7 mouse cellular contexts compared by ENCODE assay signal in the genomic region with DNA sequence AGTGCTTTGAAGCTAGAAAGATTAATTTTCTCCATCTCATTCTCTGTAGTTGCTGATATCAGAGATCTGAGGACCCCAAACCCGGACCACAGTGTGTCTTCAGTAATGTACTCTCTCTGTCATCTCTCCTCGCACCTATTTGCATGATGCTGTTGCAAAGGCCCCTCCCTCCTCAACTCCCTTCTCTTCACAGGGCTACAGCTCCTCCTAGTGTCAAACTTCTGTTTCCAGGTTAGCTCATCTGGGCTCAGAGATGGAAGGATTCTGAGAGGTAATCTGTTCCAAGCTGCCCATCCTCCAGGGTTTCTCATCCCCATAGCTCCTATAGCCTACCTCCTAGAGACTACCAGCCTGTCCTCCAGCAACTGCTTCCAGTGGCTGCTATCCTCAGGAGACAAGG. TPM values are rescaled to one million over a fixed set of nuclear protein-coding genes. Genes with fewer than 3 reads are reported as not detected.
DNase-seq lines count a peak whose midpoint lies in the region; ATAC-seq lines count a peak whose summit lies in the region.

No protein-coding gene starts in this region.

- no peak for ATAC-seq in kidney, embryonic 16.5 days (ENCODE audit: low FRiP score, low TSS enrichment)
- ATAC-seq in intestine, embryonic 16.5 days = no peak

- 24% methylated on average over 2 of the region's 2 CpGs for WGBS in kidney, embryonic 16.5 days
- WGBS in intestine, embryonic 16.5 days = 32% methylated on average over 2 of the region's 2 CpGs

- H3K9ac ChIP-seq in kidney, embryonic 16.5 days (replicated peaks; ENCODE audit: low read length) = no peak overlapping the region
- H3K9ac ChIP-seq in intestine, embryonic 16.5 days (ENCODE audit: low read depth, low read length) = no peak overlapping the region

- H3K27me3 ChIP-seq in kidney, embryonic 16.5 days (ENCODE audit: insufficient read depth, low read length) = no peaks in the 10 kb centered on the region
- H3K27me3 ChIP-seq in intestine, embryonic 16.5 days (replicated peaks; ENCODE audit: control insufficient read depth, insufficient read depth, low read length) = no peaks in the 10 kb centered on the region

- H3K4me1 ChIP-seq in kidney, embryonic 16.5 days (ENCODE audit: insufficient read depth, low read length) = no peaks in the 10 kb centered on the region
- H3K4me1 ChIP-seq in intestine, embryonic 16.5 days (ENCODE audit: control insufficient read depth, insufficient read depth, low read length) = no peaks in the 10 kb centered on the region

- no peaks in the 10 kb centered on the region for H3K9me3 ChIP-seq in kidney, embryonic 16.5 days (ENCODE audit: low read length)
- H3K9me3 ChIP-seq in intestine, embryonic 16.5 days (ENCODE audit: control insufficient read depth, low read length) = no peaks in the 10 kb centered on the region

- no peak overlapping the region for H3K4me3 ChIP-seq in kidney, embryonic 16.5 days (ENCODE audit: low read length)
- no peak overlapping the region for H3K4me3 ChIP-seq in intestine, embryonic 16.5 days (ENCODE audit: low read length)

- no peak overlapping the region for H3K4me2 ChIP-seq in kidney, embryonic 16.5 days (replicated peaks; ENCODE audit: low read depth, low read length)
- H3K4me2 ChIP-seq in intestine, embryonic 16.5 days (ENCODE audit: low read depth, low read length) = no peak overlapping the region

- no peaks in the 10 kb centered on the region for H3K36me3 ChIP-seq in kidney, embryonic 16.5 days (ENCODE audit: insufficient read depth, low read length)
- no peaks in the 10 kb centered on the region for H3K36me3 ChIP-seq in intestine, embryonic 16.5 days (ENCODE audit: control insufficient read depth, insufficient read depth, low read length)

- peak; percentile 21 for DNase-seq in kidney, postnatal 14 days
- DNase-seq in MN1 (ENCODE audit: low spot score) = peak; percentile 57
- peak; percentile 69 for DNase-seq in c-Kit-positive CD71-positive TER-119-positive erythroid progenitor cells, embryonic 14.5 days (ENCODE audit: low spot score)
- peak; percentile 42 for DNase-seq in layer of hippocampus, adult 11-12 months (ENCODE audit: low spot score)
- peak; percentile 35 to 61 for DNase-seq in right cerebral cortex, adult 2 months (ENCODE audit: low spot score in 2 of 2)

- H3K27ac ChIP-seq in kidney, embryonic 16.5 days (ENCODE audit: low read length) = no peak overlapping the region
- H3K27ac ChIP-seq in intestine, embryonic 16.5 days (ENCODE audit: low read length) = no peak overlapping the region

RNA-seq across cellular contexts. Expression of gene Aqp9, which starts 42.3 kb away (rescaled TPM):
- polyA plus RNA-seq in kidney, embryonic 16.5 days (2015; fragmentation: Nextera tagmentation; extraction: Ambion mirVana) = 0.27 and 0.33 TPM in 2 replicates
- 1.1 TPM in 2 replicates for polyA plus RNA-seq in intestine, embryonic 16.5 days (2015; fragmentation: Nextera tagmentation; extraction: Ambion mirVana)
